Mouse (Mus musculus): ENCODE results near the gene Zfp692.

GRCm38 (mm10) chr11:58289992-58290682, 16.7 kb upstream of the Zfp692 start:
- TF ChIP-seq CTCF (IDR thresholded peaks at IDR 0.05; ENCODE audit: borderline replicate concordance, control insufficient read depth, extremely low read depth, insufficient read depth, low read length, poor library complexity), result no peak
- no peak for TF ChIP-seq POLR2A (IDR thresholded peaks at IDR 0.05; ENCODE audit: control insufficient read depth, extremely low read depth, insufficient read depth, low read length, poor library complexity)
